Comparison of ENCODE assay signal across 9 mouse cellular contexts in the genomic region with DNA sequence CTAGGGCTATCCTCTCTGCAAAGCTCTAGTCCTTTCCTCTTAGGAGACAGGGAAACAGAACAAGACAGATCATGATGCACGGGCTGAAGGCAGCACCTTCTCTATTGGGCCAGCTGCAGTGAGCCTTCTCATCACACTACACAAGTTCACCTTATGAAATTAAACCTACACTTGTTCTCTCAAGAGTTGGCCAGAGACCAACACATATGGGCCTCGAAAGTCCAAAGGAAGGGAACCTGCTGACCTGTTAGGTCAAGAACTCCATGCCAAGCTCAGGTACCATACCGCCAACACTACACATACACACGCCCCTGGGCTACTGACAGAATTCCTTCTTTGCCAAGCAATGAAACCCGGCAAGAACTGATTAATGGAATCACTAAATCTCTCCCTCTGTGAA. TPM values are rescaled to one million over a fixed set of nuclear protein-coding genes. Genes with fewer than 3 reads are reported as not detected.
DNase-seq lines count a peak whose midpoint lies in the region; ATAC-seq and TF ChIP-seq lines count a peak whose summit lies in the region.
"Had no signal": no experiment of that assay in that cellular context is flagged by ENCODE, and none has a peak within 500 bp of the region (broad histone marks: within the 10 kb centered on the region; RNA-seq: fewer than 3 reads in every experiment).

No protein-coding gene starts in this region.

- 31% methylated on average over 5 of the region's 5 CpGs for WGBS in limb, embryonic 12.5 days
- WGBS in small intestine, adult 2 months: 13% methylated on average over 5 of the region's 5 CpGs

- no peaks in the 10 kb centered on the region for H3K9me3 ChIP-seq in erythroblast, embryonic 14.5 days (ENCODE audit: control insufficient read depth, low read length)
- H3K9me3 ChIP-seq in limb, embryonic 12.5 days: no peaks in the 10 kb centered on the region

- H3K27ac ChIP-seq in embryonic fibroblast, embryonic 13.5 days (ENCODE audit: insufficient read depth, low read length): no peak overlapping the region
- H3K27ac ChIP-seq in limb, embryonic 12.5 days: no peak overlapping the region; the same call in 1 of the 2 replicates
- peak overlapping the region; percentile 75 for H3K27ac ChIP-seq in small intestine, adult 2 months (ENCODE audit: insufficient read depth, low read depth, low read length)

- peaks cover 24% of the 10 kb centered on the region for H3K4me1 ChIP-seq in erythroblast, embryonic 14.5 days (ENCODE audit: control insufficient read depth)
- H3K4me1 ChIP-seq in embryonic fibroblast, embryonic 13.5 days (ENCODE audit: control insufficient read depth, insufficient read depth, low read length): peaks cover 3% of the 10 kb centered on the region
- H3K4me1 ChIP-seq in limb, embryonic 12.5 days (replicated peaks): peaks cover 32% of the 10 kb centered on the region
- H3K4me1 ChIP-seq in small intestine, adult 2 months (ENCODE audit: control insufficient read depth, insufficient read depth, insufficient read length, low read length): peaks cover 6% of the 10 kb centered on the region; the same call in 1 of the 2 replicates

- peak; percentile 15 for DNase-seq in CD4-positive helper T cell, adult 2 months (ENCODE audit: low read depth, low spot score)
- DNase-seq in adrenal gland, postnatal 14 days: no peak

- TF ChIP-seq CTCF in embryonic fibroblast, embryonic 13.5 days (IDR thresholded peaks at IDR 0.05; ENCODE audit: borderline replicate concordance, insufficient read depth, low read length): no peak
- no peak for TF ChIP-seq CTCF in small intestine, adult 2 months (IDR thresholded peaks at IDR 0.05; ENCODE audit: extremely low read depth, insufficient read length, insufficient replicate concordance, low read depth, low read length)

- H3K4me3 ChIP-seq in erythroblast, embryonic 14.5 days (replicated peaks): peak overlapping the region; percentile 88
- H3K4me3 ChIP-seq in embryonic fibroblast, embryonic 13.5 days (ENCODE audit: insufficient read depth, low read length): peak overlapping the region; percentile 82
- H3K4me3 ChIP-seq in limb, embryonic 12.5 days (replicated peaks): peak overlapping the region; percentile 93
- H3K4me3 ChIP-seq in small intestine, adult 2 months (ENCODE audit: low read depth, low read length): peak overlapping the region; percentile 90

- no peak for ATAC-seq in erythroblast, adult 5-6 weeks (replicated peaks; ENCODE audit: low FRiP score, poor library complexity, severe bottlenecking)
- ATAC-seq in limb, embryonic 12.5 days (ENCODE audit: insufficient number of reproducible peaks, insufficient read depth, low FRiP score, low TSS enrichment, low read depth): no peak
- no peak for ATAC-seq in megakaryocyte-erythroid progenitor cell, adult 5-6 weeks (replicated peaks; ENCODE audit: low FRiP score, low TSS enrichment, poor library complexity, severe bottlenecking)

- H3K4me2 ChIP-seq in limb, embryonic 12.5 days: peak overlapping the region; percentile 85

- TF ChIP-seq POLR2A in embryonic fibroblast, embryonic 13.5 days (IDR thresholded peaks at IDR 0.05; ENCODE audit: low read depth, low read length): no peak
- no peak for TF ChIP-seq POLR2A in small intestine, adult 2 months (IDR thresholded peaks at IDR 0.05; ENCODE audit: low read depth, low read length)

- peaks cover 22% of the 10 kb centered on the region for H3K27me3 ChIP-seq in erythroblast, embryonic 14.5 days (ENCODE audit: control insufficient read depth)
- no peaks in the 10 kb centered on the region for H3K27me3 ChIP-seq in limb, embryonic 12.5 days
- no peaks in the 10 kb centered on the region for H3K27me3 ChIP-seq in small intestine, adult 2 months (ENCODE audit: control insufficient read depth, insufficient read depth, low read length)

- no peaks in the 10 kb centered on the region for H3K36me3 ChIP-seq in erythroblast, embryonic 14.5 days (ENCODE audit: control insufficient read depth)
- H3K36me3 ChIP-seq in limb, embryonic 12.5 days: no peaks in the 10 kb centered on the region
- no peaks in the 10 kb centered on the region for H3K36me3 ChIP-seq in small intestine, adult 2 months (ENCODE audit: control insufficient read depth, insufficient read depth, low read length)

- peak overlapping the region; percentile 96; the same call in 1 of the 2 replicates for H3K9ac ChIP-seq in limb, embryonic 12.5 days (replicated peaks)

RNA-seq across cellular contexts. Expression of a gene that starts 0.5 kb away (rescaled TPM):
- not detected in 2 replicates for polyA plus RNA-seq in erythroblast, embryonic 14.5 days (2012)
- total RNA-seq in erythroblast, adult 5-6 weeks (2015; ENCODE audit: low replicate concordance): not detected in 2 replicates
- total RNA-seq in erythroblast, adult 5-6 weeks (2017; ENCODE audit: low replicate concordance): not detected in 2 replicates
- polyA plus RNA-seq in embryonic fibroblast, embryonic 13.5 days (2011; ENCODE audit: insufficient read length, low read depth, missing spikeins): not detected in 2 replicates
- polyA plus RNA-seq in limb, embryonic 12.5 days (2016; fragmentation: Nextera tagmentation; extraction: Ambion mirVana): not detected in 2 replicates
- polyA plus RNA-seq in small intestine, adult 2 months (2012; rRNA removed): not detected in 2 replicates
- total RNA-seq in adrenal gland, postnatal 14 days (2021): not detected in 2 replicates
- total RNA-seq in megakaryocyte-erythroid progenitor cell, adult 5-6 weeks (2014; fragmentation: Nextera tagmentation): not detected in 2 replicates
- total RNA-seq in megakaryocyte-erythroid progenitor cell, adult 5-6 weeks (2017): not detected in 2 replicates
- total RNA-seq: heart, adult 18-20 months had no signal

RNA-seq across cellular contexts. Expression of a gene that starts 1.1 kb away (rescaled TPM):
- polyA plus RNA-seq in erythroblast, embryonic 14.5 days (2012): 0.36 and 0.67 TPM in 2 replicates
- total RNA-seq in erythroblast, adult 5-6 weeks (2015; ENCODE audit: low replicate concordance): 10.0 and 19.2 TPM in 2 replicates
- 9.2 and 16.2 TPM in 2 replicates for total RNA-seq in erythroblast, adult 5-6 weeks (2017; ENCODE audit: low replicate concordance)
- 39.8 and 48.8 TPM in 2 replicates for polyA plus RNA-seq in embryonic fibroblast, embryonic 13.5 days (2011; ENCODE audit: insufficient read length, low read depth, missing spikeins)
- polyA plus RNA-seq in limb, embryonic 12.5 days (2016; fragmentation: Nextera tagmentation; extraction: Ambion mirVana): 45.3 and 48.4 TPM in 2 replicates
- 38.0 and 87.5 TPM in 2 replicates for polyA plus RNA-seq in small intestine, adult 2 months (2012; rRNA removed)
- 33.6 and 36.5 TPM in 2 replicates for total RNA-seq in adrenal gland, postnatal 14 days (2021)
- total RNA-seq in megakaryocyte-erythroid progenitor cell, adult 5-6 weeks (2014; fragmentation: Nextera tagmentation): 8.3 and 18.9 TPM in 2 replicates
- 19.5 and 22.0 TPM in 2 replicates for total RNA-seq in megakaryocyte-erythroid progenitor cell, adult 5-6 weeks (2017)

Comparison
In these comparisons a context has a peak if more than half of its experiments do, and no peak if none do; other contexts are left out.
1. RNA of a gene that starts 1.1 kb away (polyA plus RNA-seq): 38.0 to 87.5 TPM in small intestine, adult 2 months, 39.8 to 48.8 TPM in embryonic fibroblast, embryonic 13.5 days and 45.3 to 48.4 TPM in limb, embryonic 12.5 days; 0.36 to 0.67 TPM in erythroblast, embryonic 14.5 days; every median in the first group is over 10 times any median in the second.
2. Peak in every context shown above with its lines, with median percentiles within 50 percentile points of each other: H3K4me3 ChIP-seq.